Mouse (Mus musculus) mesoderm, embryonic 11.5 days (tissue): Measurements from ENCODE around the gene Dok7.

ENCODE experiments used
- DNase-seq: peaks from one replicate; pipeline ENCODE4 v3.0.0-alpha.2; 2012; ENCODE audit warnings: low read depth, low spot score

Dok7 gene

DNA sequence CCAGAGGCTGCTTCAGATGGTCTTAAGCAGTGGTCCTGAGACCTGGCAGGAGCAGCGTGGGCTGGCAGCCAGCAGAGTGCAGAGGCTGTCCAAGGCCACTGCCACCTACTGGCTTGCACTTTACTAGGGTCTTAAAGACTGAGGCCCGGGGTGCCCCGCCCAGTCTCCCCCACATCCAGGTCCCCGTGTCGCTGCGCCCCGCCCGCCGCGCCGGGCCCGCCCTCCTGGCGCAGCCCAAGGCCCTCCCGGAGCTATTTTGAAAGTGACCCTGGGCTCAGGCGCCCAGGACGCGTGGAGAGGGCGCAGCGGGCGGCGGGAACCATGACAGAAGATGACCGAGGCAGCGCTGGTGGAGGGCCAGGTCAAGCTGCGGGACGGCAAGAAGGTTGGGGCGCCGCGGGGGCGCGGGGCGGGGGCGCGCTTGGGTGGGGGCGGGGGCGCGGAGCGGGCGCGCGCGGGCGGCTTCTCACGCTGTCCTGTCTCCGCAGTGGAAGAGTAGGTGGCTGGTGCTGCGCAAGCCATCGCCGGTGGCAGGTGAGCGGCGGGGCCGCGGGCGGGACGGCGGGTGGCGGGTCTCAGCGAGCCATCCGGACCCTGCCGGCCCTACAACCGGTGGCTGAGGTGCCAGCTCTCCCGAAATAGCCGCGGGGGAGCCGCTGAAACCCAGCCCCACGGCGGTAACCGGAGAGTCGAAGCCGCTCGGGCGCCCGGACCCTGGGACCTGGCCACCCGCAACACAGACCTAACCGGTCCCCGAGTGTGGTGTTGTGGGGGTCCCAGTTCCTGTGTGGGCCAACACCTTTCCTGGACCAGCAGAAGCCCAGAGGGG lies at the start of gene Dok7:
Dok7 (plus strand) TSS at position 163 of the 829 bp plus-strand sequence.
- peak; percentile 38 for DNase-seq

DNA sequence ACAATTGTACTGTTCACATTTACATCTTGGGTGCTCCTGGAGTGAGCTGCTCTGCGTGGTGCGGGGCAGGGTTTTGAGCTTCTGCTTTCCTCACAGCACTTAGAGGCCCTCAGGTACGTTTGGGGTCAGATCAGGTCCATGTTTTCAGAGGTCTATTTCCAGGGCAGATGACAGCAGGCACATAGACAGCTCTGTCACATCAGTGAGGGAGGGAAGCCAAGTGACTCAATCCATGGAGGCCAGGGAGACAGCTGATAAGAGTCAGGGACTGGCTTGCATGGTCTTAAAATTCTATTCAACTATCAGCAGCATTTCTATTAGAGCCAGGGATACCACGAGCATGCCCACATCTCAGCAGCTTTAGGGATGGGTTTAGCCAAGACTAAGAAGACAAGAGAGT lies 47.4 kb upstream of the Dok7 start:
- no peak for DNase-seq

- DNase-seq: no peak
Measured at GRCm38 (mm10) chr5:35010656-35011055, 45.9 kb upstream of the Dok7 start.

DNA sequence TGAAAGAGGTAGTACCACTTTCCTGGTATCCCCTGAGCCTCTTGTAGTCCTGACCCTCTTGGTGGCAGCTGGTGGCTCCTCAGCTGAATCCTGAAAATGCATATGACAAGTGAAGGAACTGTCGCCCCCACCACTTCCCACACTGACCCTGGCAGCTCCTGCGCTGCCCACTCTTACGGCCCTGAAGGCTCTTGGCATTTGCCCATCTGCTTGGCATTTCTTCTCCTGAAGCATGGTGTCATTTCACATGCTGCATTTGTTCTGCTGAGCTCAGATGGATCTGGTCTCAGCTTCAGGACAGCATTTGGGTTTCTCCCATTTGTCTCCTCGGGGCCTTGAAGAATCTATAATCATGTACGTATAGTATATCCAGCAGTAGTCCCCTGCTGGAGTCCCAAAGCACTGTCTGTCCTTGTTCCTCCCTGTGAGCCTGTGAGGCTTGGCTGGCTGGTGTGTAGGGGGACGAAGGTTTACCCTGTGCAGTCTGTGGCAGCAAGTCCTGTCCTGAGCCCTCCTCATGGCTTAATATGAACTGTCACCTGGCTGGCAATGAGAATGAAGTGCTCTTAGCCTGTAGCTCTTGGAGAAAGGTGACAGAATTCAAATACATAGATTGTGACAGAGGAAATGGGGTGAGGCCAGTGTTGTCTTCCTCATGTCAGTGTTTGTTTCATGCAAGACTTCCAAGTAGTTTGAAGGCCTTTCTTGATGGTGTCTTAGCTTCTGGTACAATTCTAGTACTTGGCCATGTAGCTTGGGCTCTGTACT lies 45.2 kb upstream of the Dok7 start:
- no peak for DNase-seq

GRCm38 (mm10) chr5:35014036-35014435 lies 42.5 kb upstream of the Dok7 start:
- peak; percentile 45 for DNase-seq

GRCm38 (mm10) chr5:35019673-35020300 lies 36.8 kb upstream of the Dok7 start:
- DNase-seq: no peak

GRCm38 (mm10) chr5:35020410-35021241 lies 35.9 kb upstream of the Dok7 start:
- no peak for DNase-seq

DNA sequence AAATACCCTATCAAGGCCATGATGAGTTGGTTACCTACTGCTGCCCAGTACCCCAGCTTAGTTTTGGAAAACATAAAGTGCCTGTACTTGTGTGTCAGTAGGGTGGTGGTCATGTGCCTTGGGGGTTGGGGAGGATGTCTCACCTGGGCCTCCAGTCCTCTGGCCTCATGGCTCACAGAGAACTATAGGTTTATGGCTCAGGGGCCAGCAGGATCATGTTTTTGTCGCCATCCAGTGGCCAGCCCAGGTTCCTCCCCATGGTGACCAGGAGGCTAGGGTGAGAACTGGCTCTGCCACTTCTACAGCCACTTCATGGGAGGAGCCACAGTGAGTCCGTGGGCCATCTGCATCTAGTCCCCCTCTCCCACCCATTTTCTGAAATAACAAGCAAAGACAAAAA lies 31.6 kb upstream of the Dok7 start:
- DNase-seq: peak; percentile 16

GRCm38 (mm10) chr5:35029303-35029702 lies 27.3 kb upstream of the Dok7 start:
- DNase-seq: no peak

- DNase-seq: no peak
Measured at GRCm38 (mm10) chr5:35029755-35030154, 26.8 kb upstream of the Dok7 start.

DNA sequence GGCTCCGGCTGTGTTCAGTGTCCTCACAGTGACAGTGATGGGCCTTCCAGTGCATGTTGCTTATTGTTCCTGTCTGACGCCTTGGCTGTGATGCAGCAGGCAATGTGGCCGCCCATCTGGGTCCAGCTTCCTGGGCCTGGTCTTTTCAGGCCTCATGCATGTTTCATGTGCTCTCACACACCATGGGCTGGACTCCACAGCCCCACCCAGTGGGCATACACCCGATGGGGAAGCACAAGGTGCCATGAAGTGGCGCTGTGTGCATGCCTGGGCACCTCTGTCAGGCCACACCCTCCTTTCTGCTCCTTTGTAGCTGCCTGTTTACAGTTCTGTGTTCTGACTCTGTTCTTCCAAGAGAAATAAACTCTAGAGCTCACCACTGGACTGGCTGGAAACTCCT lies 23.5 kb upstream of the Dok7 start:
- no peak for DNase-seq

DNA sequence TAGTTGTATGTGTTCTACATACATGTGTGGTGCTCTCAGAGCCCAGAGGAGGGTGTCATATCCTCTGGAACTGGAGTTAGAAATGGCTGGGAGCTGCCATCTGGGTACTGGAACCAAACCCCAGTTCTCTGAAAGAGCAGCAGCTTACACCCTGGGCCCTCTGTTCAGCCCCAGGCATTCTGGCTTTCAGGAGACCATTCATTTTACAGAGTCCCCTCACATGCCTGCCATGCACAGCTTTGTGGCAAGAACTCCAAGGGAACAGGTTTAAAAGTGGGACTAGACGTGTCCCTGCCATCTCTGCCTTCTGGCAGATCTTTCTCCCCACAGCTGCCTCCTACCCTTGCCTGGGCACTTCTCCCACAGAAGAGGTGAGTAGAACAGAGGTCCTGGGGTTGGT lies 22.9 kb upstream of the Dok7 start:
- DNase-seq: no peak

GRCm38 (mm10) chr5:35035141-35035540 lies 21.4 kb upstream of the Dok7 start:
- DNase-seq: no peak

GRCm38 (mm10) chr5:35035795-35036194 lies 20.8 kb upstream of the Dok7 start:
- DNase-seq: no peak

DNA sequence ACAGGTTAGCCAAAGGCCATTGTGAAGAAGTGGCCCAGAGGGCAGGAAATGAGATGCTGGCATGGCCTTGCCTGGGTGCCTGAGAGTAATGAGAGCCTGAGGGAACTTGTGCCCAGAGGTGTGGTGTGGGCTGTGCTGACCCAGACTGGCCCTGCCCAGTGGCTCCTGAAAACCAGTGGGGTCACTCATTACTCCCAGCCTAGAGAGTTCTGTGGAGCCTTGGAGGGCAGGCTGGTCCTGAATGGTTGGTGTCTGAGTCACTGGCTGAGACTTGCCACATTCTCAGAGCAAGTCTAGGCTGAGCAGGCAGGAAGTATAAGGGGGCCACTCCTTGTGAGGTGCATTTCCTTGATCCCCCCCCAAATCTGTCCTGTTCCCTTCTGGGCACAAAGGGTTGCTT lies 19.1 kb upstream of the Dok7 start:
- DNase-seq: no peak

- DNase-seq: no peak
Measured at GRCm38 (mm10) chr5:35041268-35041829, 15.2 kb upstream of the Dok7 start, which contains the start of gene Hgfac. Gene Hgfac, plus strand, starts transcription at chr5:35041509.

DNA sequence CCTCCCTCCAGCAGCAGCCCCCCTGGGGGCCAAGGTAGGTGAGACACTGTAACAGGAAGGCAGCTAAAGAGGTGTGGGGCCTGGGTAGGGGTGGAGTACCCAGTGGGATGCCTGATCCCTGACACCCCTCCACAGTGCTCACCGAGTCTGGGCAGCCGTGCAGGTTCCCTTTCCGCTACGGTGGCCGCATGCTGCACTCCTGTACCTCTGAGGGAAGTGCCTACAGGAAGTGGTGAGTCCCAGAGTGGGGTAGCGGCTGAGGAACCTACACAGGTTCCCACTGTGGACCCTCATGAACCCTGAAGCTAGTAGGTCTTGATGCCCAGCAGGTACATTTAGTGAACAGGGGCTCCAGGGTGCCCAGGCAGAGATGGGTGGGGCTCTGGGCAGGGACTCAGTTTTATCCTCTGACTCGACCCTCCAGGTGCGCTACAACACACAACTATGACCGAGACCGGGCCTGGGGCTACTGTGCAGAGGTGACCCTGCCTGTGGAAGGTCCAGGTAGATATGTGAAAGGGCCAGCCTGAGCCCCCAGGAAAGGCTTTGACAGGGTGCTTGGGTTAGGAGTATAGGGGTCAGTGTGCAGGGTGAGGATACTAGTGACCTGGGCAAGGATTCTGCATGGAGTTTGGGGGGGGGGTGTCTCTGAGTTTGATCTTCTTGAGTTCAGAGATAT lies 14.0 kb upstream of the Dok7 start:
- no peak for DNase-seq

GRCm38 (mm10) chr5:35043110-35043451 lies 13.5 kb upstream of the Dok7 start:
- peak; percentile 85 for DNase-seq

DNA sequence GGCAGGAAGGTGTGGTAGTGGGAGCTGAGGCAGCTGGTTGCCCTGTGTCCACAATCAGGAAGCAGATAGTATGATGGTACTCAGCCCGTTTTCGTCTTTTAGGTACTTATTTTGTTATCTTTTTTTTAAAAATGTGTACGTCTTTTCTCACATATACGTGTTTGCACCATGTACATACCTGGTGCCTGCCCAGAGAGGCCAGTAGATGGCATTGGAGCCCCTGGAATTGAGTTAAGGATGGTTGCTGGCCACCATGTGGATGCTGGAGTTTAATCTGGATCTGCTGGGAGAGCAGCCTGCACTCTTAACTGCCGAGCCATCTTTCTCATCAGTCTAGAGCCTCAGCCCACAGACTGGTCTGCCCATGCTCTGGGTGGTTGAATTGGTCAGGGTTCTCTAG lies 6.0 kb upstream of the Dok7 start:
- DNase-seq: no peak

GRCm38 (mm10) chr5:35054628-35055027 lies 1.9 kb upstream of the Dok7 start:
- no peak for DNase-seq

- DNase-seq: no peak
Measured at GRCm38 (mm10) chr5:35055076-35055475, 1.5 kb upstream of the Dok7 start.
